Mouse (Mus musculus): ENCODE measurements around the gene Idh3b. TPM values are rescaled to one million over a fixed set of nuclear protein-coding genes. Genes with fewer than 3 reads are reported as not detected.

Gene Idh3b
- total RNA-seq, 2 experiments from 2014 or later = 228 to 246 TPM

GRCm38 (mm10) chr2:130268074-130268473 lies 16.3 kb downstream of the Idh3b start:
- DNase-seq (ENCODE audit: low spot score in 2 of 2) = no peak

DNA sequence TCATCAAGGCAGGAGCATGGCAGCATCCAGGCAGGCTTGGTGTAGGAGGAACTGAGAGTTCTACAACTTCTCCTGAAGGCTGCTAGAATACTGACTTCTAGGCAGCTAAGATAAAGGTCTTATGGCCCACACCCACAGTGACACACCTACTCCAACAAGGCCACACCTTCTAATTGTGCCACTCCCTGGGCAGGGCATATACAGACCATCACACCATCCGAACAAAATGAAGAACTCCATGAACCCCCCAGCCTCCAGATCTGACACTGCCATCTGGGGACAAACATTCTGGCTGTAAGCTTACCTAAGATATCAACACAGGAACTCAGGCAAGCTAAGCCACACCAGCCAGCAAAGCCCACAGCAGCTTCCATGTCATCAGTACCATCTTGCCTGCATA lies 18.8 kb downstream of the Idh3b start:
- DNase-seq (ENCODE audit: low spot score in 2 of 2) = no peak

DNA sequence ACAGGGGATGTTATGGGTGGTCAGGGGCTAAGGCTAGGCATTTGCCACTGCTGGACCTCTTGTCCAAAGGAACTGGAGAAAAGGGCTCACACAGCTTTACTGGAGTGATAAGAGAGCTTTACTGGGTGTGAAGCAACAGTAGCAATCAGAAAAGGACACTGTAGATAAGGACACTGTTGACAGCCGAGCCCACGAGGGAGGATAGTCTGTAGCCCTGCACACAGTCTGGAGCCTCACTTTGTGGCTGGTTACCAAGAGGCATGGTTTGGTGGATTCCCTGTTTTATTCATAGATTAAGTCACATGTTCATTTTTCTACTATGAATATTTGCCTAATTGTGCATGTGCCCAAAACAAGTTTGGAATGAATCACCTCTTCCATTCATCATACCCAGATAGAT lies 21.9 kb downstream of the Idh3b start:
- no peak for DNase-seq (ENCODE audit: low spot score in 2 of 2)

- no peak for DNase-seq (ENCODE audit: low spot score in 2 of 2)
Measured at GRCm38 (mm10) chr2:130261914-130262313, 22.4 kb downstream of the Idh3b start.

- no peak for DNase-seq (ENCODE audit: low spot score in 2 of 2)
Measured at GRCm38 (mm10) chr2:130260822-130261221, 23.5 kb downstream of the Idh3b start.

GRCm38 (mm10) chr2:130256762-130257161 lies 27.6 kb downstream of the Idh3b start:
- no peak for DNase-seq (ENCODE audit: low spot score in 2 of 2)

- no peak for DNase-seq (ENCODE audit: low spot score in 2 of 2)
Measured at GRCm38 (mm10) chr2:130248226-130248625, 36.1 kb downstream of the Idh3b start.

GRCm38 (mm10) chr2:130246912-130247311 lies 37.4 kb downstream of the Idh3b start:
- DNase-seq (ENCODE audit: low spot score in 2 of 2) = peak; percentile 16 to 33

Other genes starting within 250 kb of the Idh3b start
- under 1 TPM; 0.36 to 0.59 TPM for gene Tgm6, start 172.1 kb downstream of the Idh3b start, total RNA-seq (2021)
- gene Snrpb, start 105.1 kb downstream of the Idh3b start, total RNA-seq (2021) = 100 to 1,000 TPM; 103 to 106 TPM
- gene Tmc2, start 89.4 kb downstream of the Idh3b start, total RNA-seq (2021) = not detected
- gene Nop56, start 10.1 kb downstream of the Idh3b start, total RNA-seq (2021) = 100 to 1,000 TPM; 171 to 187 TPM
- 10 to 100 TPM; 15.6 to 16.2 TPM for gene Ebf4, start 10.6 kb upstream of the Idh3b start, total RNA-seq (2021)
- 10 to 100 TPM; 16.9 to 20.0 TPM for gene Cpxm1, start 113.0 kb upstream of the Idh3b start, total RNA-seq (2021)
- gene Gm28372, start 120.7 kb upstream of the Idh3b start, total RNA-seq (2021) = not detected
- not detected for gene 1700020A23Rik, start 120.7 kb upstream of the Idh3b start, total RNA-seq (2021)
- not detected for gene Tmem239, start 121.9 kb upstream of the Idh3b start, total RNA-seq (2021)
- 10 to 100 TPM; 87.1 to 98.7 TPM for gene Vps16, start 139.8 kb upstream of the Idh3b start, total RNA-seq (2021)
- 10 to 100 TPM; 19.1 to 23.3 TPM for gene Pced1a, start 140.2 kb upstream of the Idh3b start, total RNA-seq (2021)
- gene Ptpra, start 165.7 kb upstream of the Idh3b start, total RNA-seq (2021) = 100 to 1,000 TPM; 283 to 297 TPM

All from layer of hippocampus, postnatal 10 days (tissue).